Mouse (Mus musculus): ENCODE measurements around the gene Rnase2b.

- TF ChIP-seq CTCF (IDR thresholded peaks at IDR 0.05; ENCODE audit: low read depth, low read length) (no peak), POLR2A (IDR thresholded peaks at IDR 0.05; ENCODE audit: borderline replicate concordance, low read depth, low read length) (no peak)
Observed at GRCm38 (mm10) chr14:51152249-51152870, 9.7 kb upstream of the Rnase2b start.

All from bone marrow macrophage, adult 2 months (primary cell).